Mouse (Mus musculus) left cerebral cortex, postnatal 36 days (tissue): ENCODE measurements around the gene Wdr25. TPM values are rescaled to one million over a fixed set of nuclear protein-coding genes. Genes with fewer than 3 reads are reported as not detected.
"Not testable (repeated sequence)": the region's sequence is repeated elsewhere in the genome, so short reads cannot be mapped to it uniquely, and the experiment has no call there.

Experiments
- DNase-seq, 2 experiments: peaks; one replicate each; pipeline ENCODE4 v3.0.0; 2021 to 2022; ENCODE audit warnings: low spot score in 2 of 2, mixed read lengths in 1 of 2
- intact Hi-C: fragments of 180-260 bp; cut with DNase I; formaldehyde crosslinking; loops from one replicate; pipeline ENCODE4 v1.15.1; 2025
- total RNA-seq, 2 experiments: library from RNA; stranded (reverse); gene quantifications; 2 replicates each; pipeline ENCODE4 v1.2.3; 2021

Wdr25 gene
- total RNA-seq: 10 to 100 TPM in 1 of 2 experiments, 1 to 10 TPM in 1; 8.2 to 11.5 TPM

GRCm38 (mm10) chr12:108892989-108893714, at the start of gene Wdr25:
TSS of gene Wdr25 (plus strand) at chr12:108893631.
- intact Hi-C loops: no loop called here

GRCm38 (mm10) chr12:108848033-108848432, 45.4 kb upstream of the Wdr25 start:
- DNase-seq, intact Hi-C loops: not testable (repeated sequence)

More at GRCm38 (mm10) chr12:108892989-108893714, at the start of gene Wdr25:
- DNase-seq: no peak

- no peak for DNase-seq
- intact Hi-C loops: no loop called here
Measured at GRCm38 (mm10) chr12:108849488-108850022, 43.9 kb upstream of the Wdr25 start.

- DNase-seq: no peak
- intact Hi-C loops: no loop called here
Measured at GRCm38 (mm10) chr12:108850129-108850528, 43.3 kb upstream of the Wdr25 start.

- DNase-seq: no peak
- intact Hi-C loops: no loop called here
Measured at GRCm38 (mm10) chr12:108850886-108851285, 42.5 kb upstream of the Wdr25 start.

GRCm38 (mm10) chr12:108852822-108853221, 40.6 kb upstream of the Wdr25 start:
- no peak for DNase-seq
- intact Hi-C loops: no loop called here

- intact Hi-C loops: no loop called here
- no peak for DNase-seq
Measured at GRCm38 (mm10) chr12:108855081-108855480, 38.4 kb upstream of the Wdr25 start.

GRCm38 (mm10) chr12:108856186-108856585, 37.2 kb upstream of the Wdr25 start:
- intact Hi-C loops: no loop called here
- no peak for DNase-seq

GRCm38 (mm10) chr12:108857109-108857508, 36.3 kb upstream of the Wdr25 start:
- DNase-seq: no peak
- intact Hi-C loops: no loop called here

GRCm38 (mm10) chr12:108857589-108858184, 35.7 kb upstream of the Wdr25 start:
- intact Hi-C loops: no loop called here
- DNase-seq: no peak

- intact Hi-C loops: no loop called here
- no peak for DNase-seq
Measured at GRCm38 (mm10) chr12:108858486-108858885, 34.9 kb upstream of the Wdr25 start.

- intact Hi-C loops: no loop called here
- DNase-seq: no peak
Measured at GRCm38 (mm10) chr12:108865007-108865494, 28.4 kb upstream of the Wdr25 start.

GRCm38 (mm10) chr12:108869575-108869974, 23.9 kb upstream of the Wdr25 start:
- DNase-seq: no peak
- intact Hi-C loops: no loop called here

- no peak for DNase-seq
- intact Hi-C loops: no loop called here
Measured at GRCm38 (mm10) chr12:108873122-108873521, 20.3 kb upstream of the Wdr25 start.

GRCm38 (mm10) chr12:108879138-108879537, 14.3 kb upstream of the Wdr25 start:
- intact Hi-C loops: no loop called here
- DNase-seq: no peak

GRCm38 (mm10) chr12:108880606-108881005, 12.8 kb upstream of the Wdr25 start:
- intact Hi-C loops: no loop called here
- DNase-seq: no peak

- intact Hi-C loops: no loop called here
Measured at GRCm38 (mm10) chr12:108881192-108881591, 12.2 kb upstream of the Wdr25 start.

GRCm38 (mm10) chr12:108882776-108883175, 10.7 kb upstream of the Wdr25 start:
- no peak for DNase-seq
- intact Hi-C loops: no loop called here

More at GRCm38 (mm10) chr12:108881192-108881591, 12.2 kb upstream of the Wdr25 start:
- DNase-seq: no peak

- no peak for DNase-seq
- intact Hi-C loops: no loop called here
Measured at GRCm38 (mm10) chr12:108885906-108886305, 7.5 kb upstream of the Wdr25 start.

GRCm38 (mm10) chr12:108887077-108887476, 6.4 kb upstream of the Wdr25 start:
- intact Hi-C loops: no loop called here
- no peak for DNase-seq

GRCm38 (mm10) chr12:108888632-108889031, 4.8 kb upstream of the Wdr25 start:
- no peak for DNase-seq
- intact Hi-C loops: no loop called here
